Mouse (Mus musculus) c-Kit-negative CD71-positive TER-119-positive erythroid progenitor cells, embryonic 14.5 days (primary cell): ENCODE results near the gene Aurkc.
"Not testable (repeated sequence)": the region's sequence is repeated elsewhere in the genome, so short reads cannot be mapped to it uniquely, and the experiment has no call there.

Source experiments
- DNase-seq: peaks from one replicate; pipeline ENCODE4 v3.0.0-alpha.2; 2013; ENCODE audit warnings: low read depth, low spot score

Aurkc gene

GRCm38 (mm10) chr7:6995251-6995650 is at the start of gene Aurkc:
TSS of gene Aurkc (plus strand) at chr7:6995300.
- not testable (repeated sequence) for DNase-seq

- DNase-seq = not testable (repeated sequence)
Measured at GRCm38 (mm10) chr7:6948061-6948460, 47.0 kb upstream of the Aurkc start.

- DNase-seq = no peak
Measured at GRCm38 (mm10) chr7:6956576-6956975, 38.5 kb upstream of the Aurkc start.

GRCm38 (mm10) chr7:6958574-6958973 is 36.5 kb upstream of the Aurkc start:
- no peak for DNase-seq

GRCm38 (mm10) chr7:6973566-6973965 is 21.5 kb upstream of the Aurkc start:
- DNase-seq = no peak

- no peak for DNase-seq
Measured at GRCm38 (mm10) chr7:6976890-6977289, 18.2 kb upstream of the Aurkc start.

GRCm38 (mm10) chr7:6998914-6999313 is 3.8 kb downstream of the Aurkc start:
- DNase-seq = not testable (repeated sequence)

- DNase-seq = not testable (repeated sequence)
Measured at GRCm38 (mm10) chr7:7005441-7005840, 10.3 kb downstream of the Aurkc start.

- no peak for DNase-seq
Measured at GRCm38 (mm10) chr7:7027445-7027844, 32.3 kb downstream of the Aurkc start.

GRCm38 (mm10) chr7:7049659-7050320 is 54.7 kb downstream of the Aurkc start:
- not testable (repeated sequence) for DNase-seq
